Mouse (Mus musculus): ENCODE data around the gene Mrpl27. TPM values are rescaled to one million over a fixed set of nuclear protein-coding genes. Genes with fewer than 3 reads are reported as not detected.
"Not testable (repeated sequence)": the region's sequence is repeated elsewhere in the genome, so short reads cannot be mapped to it uniquely, and the experiment has no call there.

The Mrpl27 gene
- polyA plus RNA-seq, 1 experiment from 2014 or later = 140 TPM

DNA sequence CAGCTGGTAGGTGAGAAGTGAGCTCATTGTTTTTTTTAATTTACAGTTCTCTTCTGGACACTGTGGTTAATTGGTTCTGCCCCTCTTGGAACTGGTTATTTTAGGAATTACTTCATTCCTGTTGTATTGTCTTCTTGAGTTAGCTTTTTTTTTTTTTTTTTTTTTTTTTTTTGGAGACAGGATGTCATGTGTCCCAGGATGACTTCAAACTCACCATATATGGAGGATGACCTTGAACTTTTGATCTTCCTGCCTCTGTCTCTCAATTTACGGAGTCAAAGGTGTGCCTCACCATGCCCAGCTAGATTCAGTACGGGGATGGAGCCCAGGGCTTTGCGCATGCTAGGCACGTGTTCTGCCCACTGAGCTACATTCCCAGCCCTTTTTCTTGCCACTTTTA is 28.1 kb downstream of the Mrpl27 start:
- Histone ChIP-seq H3K36me3 (replicated peaks; ENCODE audit: control insufficient read depth, insufficient read depth) (no peaks in the 10 kb centered on the region), H3K4me3 (replicated peaks; ENCODE audit: low read length) (no peak overlapping the region), H3K4me1 (replicated peaks; ENCODE audit: control insufficient read depth, insufficient read depth, low read length) (peaks cover 9% of the 10 kb centered on the region; the same call in 1 of the 2 replicates), H3K4me2 (replicated peaks) (no peak overlapping the region), H3K27me3 (ENCODE audit: control insufficient read depth, insufficient read depth, low read length) (no peaks in the 10 kb centered on the region), H3K9ac (no peak overlapping the region), H3K27ac (no peak overlapping the region), H3K9me3 (ENCODE audit: control insufficient read depth, low read length) (no peaks in the 10 kb centered on the region)
- DNase-seq (ENCODE audit: low spot score) (no peak), ATAC-seq (ENCODE audit: low FRiP score) (no peak)
- 85% methylated on average over 4 of the region's 4 CpGs for WGBS

DNA sequence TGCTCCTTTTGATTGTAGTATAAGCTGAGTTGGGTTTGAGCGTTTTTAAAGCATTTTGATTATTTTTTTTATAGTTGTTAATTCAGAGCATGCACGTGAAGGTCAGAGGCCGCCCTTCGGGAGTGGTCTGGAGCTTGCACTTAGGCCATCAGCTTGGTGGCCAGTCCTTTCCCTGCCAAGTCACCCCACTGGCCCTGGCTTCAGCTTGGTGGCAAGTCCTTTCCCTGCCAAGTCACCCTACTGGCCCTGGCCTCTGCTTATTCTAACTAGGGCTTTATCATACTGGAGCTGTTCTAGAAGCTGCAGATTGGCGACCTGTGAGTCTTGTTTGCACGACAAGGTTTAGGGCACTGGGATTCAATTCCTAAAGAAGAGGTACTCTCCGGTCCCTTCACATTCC is 28.9 kb downstream of the Mrpl27 start:
- H3K4me1 ChIP-seq (replicated peaks; ENCODE audit: control insufficient read depth, insufficient read depth, low read length) = peaks cover 8% of the 10 kb centered on the region; the same call in 1 of the 2 replicates
- 84% methylated on average over 7 of the region's 7 CpGs for WGBS
- no peak overlapping the region for H3K4me3 ChIP-seq (replicated peaks; ENCODE audit: low read length)
- no peak overlapping the region for H3K4me2 ChIP-seq (replicated peaks)
- H3K9me3 ChIP-seq (ENCODE audit: control insufficient read depth, low read length) = no peaks in the 10 kb centered on the region
- no peak overlapping the region for H3K27ac ChIP-seq
- ATAC-seq (ENCODE audit: low FRiP score) (no peak), DNase-seq (ENCODE audit: low spot score) (no peak)
- no peaks in the 10 kb centered on the region for H3K27me3 ChIP-seq (ENCODE audit: control insufficient read depth, insufficient read depth, low read length)
- H3K9ac ChIP-seq = no peak overlapping the region
- H3K36me3 ChIP-seq (replicated peaks; ENCODE audit: control insufficient read depth, insufficient read depth) = no peaks in the 10 kb centered on the region

GRCm38 (mm10) chr11:94687178-94687577 is 33.6 kb downstream of the Mrpl27 start:
- WGBS = 87% methylated on average over 6 of the region's 6 CpGs
- no peak for ATAC-seq (ENCODE audit: low FRiP score)

GRCm38 (mm10) chr11:94692502-94692901 is 38.9 kb downstream of the Mrpl27 start:
- H3K27ac ChIP-seq; H3K9ac ChIP-seq; H3K4me2 ChIP-seq (replicated peaks); DNase-seq (ENCODE audit: low spot score); H3K4me1 ChIP-seq (replicated peaks; ENCODE audit: control insufficient read depth, insufficient read depth, low read length); H3K36me3 ChIP-seq (replicated peaks; ENCODE audit: control insufficient read depth, insufficient read depth); H3K9me3 ChIP-seq (ENCODE audit: control insufficient read depth, low read length); H3K4me3 ChIP-seq (replicated peaks; ENCODE audit: low read length); ATAC-seq (ENCODE audit: low FRiP score); H3K27me3 ChIP-seq (ENCODE audit: control insufficient read depth, insufficient read depth, low read length): not testable (repeated sequence)

More at GRCm38 (mm10) chr11:94687178-94687577, 33.6 kb downstream of the Mrpl27 start:
- no peak overlapping the region for H3K4me3 ChIP-seq (replicated peaks; ENCODE audit: low read length)
- H3K9ac ChIP-seq = no peak overlapping the region
- no peaks in the 10 kb centered on the region for H3K9me3 ChIP-seq (ENCODE audit: control insufficient read depth, low read length)
- no peak overlapping the region for H3K4me2 ChIP-seq (replicated peaks)
- no peaks in the 10 kb centered on the region for H3K36me3 ChIP-seq (replicated peaks; ENCODE audit: control insufficient read depth, insufficient read depth)
- no peak for DNase-seq (ENCODE audit: low spot score)
- no peaks in the 10 kb centered on the region for H3K4me1 ChIP-seq (replicated peaks; ENCODE audit: control insufficient read depth, insufficient read depth, low read length)
- H3K27me3 ChIP-seq (ENCODE audit: control insufficient read depth, insufficient read depth, low read length) = no peaks in the 10 kb centered on the region
- no peak overlapping the region for H3K27ac ChIP-seq

DNA sequence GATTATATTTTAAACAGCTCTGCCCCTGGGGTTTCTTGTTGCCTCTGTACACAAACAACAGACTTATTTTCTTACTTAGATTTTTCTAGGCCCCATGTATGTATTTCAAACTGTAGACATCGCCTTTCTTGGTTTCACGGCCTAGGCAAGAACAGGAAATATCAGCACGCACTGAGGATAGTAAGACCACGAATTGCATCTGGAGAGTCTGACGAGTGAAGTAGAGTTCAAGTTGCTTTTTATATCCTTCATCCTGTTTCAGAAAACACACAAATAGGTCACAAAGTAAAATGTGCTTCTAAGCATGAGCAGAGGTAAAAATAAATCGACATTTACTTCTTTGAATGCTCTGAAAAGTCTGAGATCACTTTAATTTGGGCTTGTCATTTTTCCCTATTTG is 41.9 kb downstream of the Mrpl27 start:
- no peak overlapping the region for H3K9ac ChIP-seq
- H3K27ac ChIP-seq = no peak overlapping the region
- WGBS = 87% methylated on average over 6 of the region's 6 CpGs
- H3K9me3 ChIP-seq (ENCODE audit: control insufficient read depth, low read length) = no peaks in the 10 kb centered on the region
- no peak overlapping the region for H3K4me3 ChIP-seq (replicated peaks; ENCODE audit: low read length)
- no peak overlapping the region for H3K4me2 ChIP-seq (replicated peaks)
- no peaks in the 10 kb centered on the region for H3K27me3 ChIP-seq (ENCODE audit: control insufficient read depth, insufficient read depth, low read length)
- no peaks in the 10 kb centered on the region for H3K4me1 ChIP-seq (replicated peaks; ENCODE audit: control insufficient read depth, insufficient read depth, low read length)
- no peak for ATAC-seq (ENCODE audit: low FRiP score)
- no peak for DNase-seq (ENCODE audit: low spot score)
- H3K36me3 ChIP-seq (replicated peaks; ENCODE audit: control insufficient read depth, insufficient read depth) = no peaks in the 10 kb centered on the region

DNA sequence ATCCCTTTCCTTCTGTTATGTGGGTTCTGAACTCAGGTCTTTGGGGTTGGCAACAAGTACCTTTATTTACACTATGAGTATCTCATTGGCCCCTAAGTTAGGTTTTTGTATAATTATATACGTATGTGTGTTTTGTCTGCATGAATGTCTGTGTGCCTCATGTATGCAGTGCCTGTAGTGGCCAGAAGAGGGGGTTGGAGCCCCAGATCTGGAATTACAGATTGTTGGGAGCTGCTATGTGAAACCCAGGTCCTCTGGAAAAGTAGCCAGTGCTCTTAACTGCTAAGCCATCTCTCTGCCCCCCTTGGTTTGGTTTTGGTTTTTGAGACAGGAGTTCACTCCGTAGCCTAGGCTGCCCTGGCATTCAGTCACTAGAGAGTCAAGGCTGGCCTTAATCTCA is 43.6 kb downstream of the Mrpl27 start:
- Histone ChIP-seq H3K36me3 (replicated peaks; ENCODE audit: control insufficient read depth, insufficient read depth) (no peaks in the 10 kb centered on the region), H3K9ac (no peak overlapping the region), H3K4me1 (replicated peaks; ENCODE audit: control insufficient read depth, insufficient read depth, low read length) (no peaks in the 10 kb centered on the region), H3K27me3 (ENCODE audit: control insufficient read depth, insufficient read depth, low read length) (no peaks in the 10 kb centered on the region), H3K9me3 (ENCODE audit: control insufficient read depth, low read length) (no peaks in the 10 kb centered on the region), H3K4me3 (replicated peaks; ENCODE audit: low read length) (no peak overlapping the region), H3K4me2 (replicated peaks) (no peak overlapping the region), H3K27ac (no peak overlapping the region)
- WGBS = 92% methylated on average over 2 of the region's 2 CpGs
- ATAC-seq (ENCODE audit: low FRiP score) (no peak), DNase-seq (ENCODE audit: low spot score) (no peak)

- no peak for ATAC-seq (ENCODE audit: low FRiP score)
- 42% methylated on average over 13 of the region's 13 CpGs for WGBS
- H3K27me3 ChIP-seq (ENCODE audit: control insufficient read depth, insufficient read depth, low read length) = no peaks in the 10 kb centered on the region
- no peak overlapping the region for H3K4me3 ChIP-seq (replicated peaks; ENCODE audit: low read length)
- no peak overlapping the region for H3K4me2 ChIP-seq (replicated peaks)
- no peaks in the 10 kb centered on the region for H3K9me3 ChIP-seq (ENCODE audit: control insufficient read depth, low read length)
- no peak for DNase-seq (ENCODE audit: low spot score)
- H3K9ac ChIP-seq = no peak overlapping the region
- H3K27ac ChIP-seq = no peak overlapping the region
- H3K4me1 ChIP-seq (replicated peaks; ENCODE audit: control insufficient read depth, insufficient read depth, low read length) = no peaks in the 10 kb centered on the region
- H3K36me3 ChIP-seq (replicated peaks; ENCODE audit: control insufficient read depth, insufficient read depth) = no peaks in the 10 kb centered on the region
Observed at GRCm38 (mm10) chr11:94697703-94698464, 44.3 kb downstream of the Mrpl27 start.

- H3K4me2 ChIP-seq (replicated peaks) = no peak overlapping the region
- H3K4me1 ChIP-seq (replicated peaks; ENCODE audit: control insufficient read depth, insufficient read depth, low read length) = no peaks in the 10 kb centered on the region
- no peak overlapping the region for H3K4me3 ChIP-seq (replicated peaks; ENCODE audit: low read length)
- DNase-seq (ENCODE audit: low spot score) (no peak), ATAC-seq (ENCODE audit: low FRiP score) (no peak)
- no peaks in the 10 kb centered on the region for H3K36me3 ChIP-seq (replicated peaks; ENCODE audit: control insufficient read depth, insufficient read depth)
- H3K9me3 ChIP-seq (ENCODE audit: control insufficient read depth, low read length) = no peaks in the 10 kb centered on the region
- no peak overlapping the region for H3K27ac ChIP-seq
- no peak overlapping the region for H3K9ac ChIP-seq
- whole genome bisulfite sequencing = 96% methylated on average over 3 of the region's 3 CpGs
- H3K27me3 ChIP-seq (ENCODE audit: control insufficient read depth, insufficient read depth, low read length) = no peaks in the 10 kb centered on the region
Observed at GRCm38 (mm10) chr11:94699399-94699798, 45.8 kb downstream of the Mrpl27 start.

- H3K36me3 ChIP-seq (replicated peaks; ENCODE audit: control insufficient read depth, insufficient read depth) = no peaks in the 10 kb centered on the region
- no peaks in the 10 kb centered on the region for H3K27me3 ChIP-seq (ENCODE audit: control insufficient read depth, insufficient read depth, low read length)
- DNase-seq (ENCODE audit: low spot score) (no peak), ATAC-seq (ENCODE audit: low FRiP score) (no peak)
- no peak overlapping the region for H3K27ac ChIP-seq
- H3K4me2 ChIP-seq (replicated peaks) = no peak overlapping the region
- H3K9ac ChIP-seq = no peak overlapping the region
- no peaks in the 10 kb centered on the region for H3K9me3 ChIP-seq (ENCODE audit: control insufficient read depth, low read length)
- H3K4me1 ChIP-seq (replicated peaks; ENCODE audit: control insufficient read depth, insufficient read depth, low read length) = no peaks in the 10 kb centered on the region
- H3K4me3 ChIP-seq (replicated peaks; ENCODE audit: low read length) = no peak overlapping the region
- WGBS = 48% methylated on average over 27 of the region's 27 CpGs
Observed at GRCm38 (mm10) chr11:94701401-94702215, 48.0 kb downstream of the Mrpl27 start.

Data from hindbrain, embryonic 14.5 days (tissue).